Mouse (Mus musculus) liver, embryonic 15.5 days (tissue): ENCODE measurements around the gene Foxp1. TPM values are rescaled to one million over a fixed set of nuclear protein-coding genes. Genes with fewer than 3 reads are reported as not detected.

ENCODE experiments used
- ATAC-seq: fragments of 200-750 bp; cut with Nextera tagmentation; 2 replicates; pipeline ENCODE4 v1.8.0; 2017; ENCODE audit warnings: moderate number of reproducible peaks, mild to moderate bottlenecking, moderate library complexity; ENCODE audit not compliant: insufficient read depth
- H3K27ac ChIP-seq: fragments of 300-500 bp; sonication (generic); replicated peaks from 2 replicates; pipeline ENCODE4 v1.5.1; 2015; ENCODE audit warnings: mild to moderate bottlenecking, inconsistent platforms
- H3K27me3 ChIP-seq: fragments of 300-500 bp; sonication (generic); 2 replicates; pipeline ENCODE4 v1.6.1; 2015; ENCODE audit warnings: mild to moderate bottlenecking, inconsistent platforms
- H3K36me3 ChIP-seq: fragments of 300-500 bp; sonication (generic); replicated peaks from 2 replicates; pipeline ENCODE4 v1.6.1; 2015; ENCODE audit warnings: moderate library complexity, mild to moderate bottlenecking, inconsistent platforms
- H3K4me1 ChIP-seq: fragments of 300-500 bp; sonication (generic); replicated peaks from 2 replicates; pipeline ENCODE4 v1.6.1; 2015; ENCODE audit warnings: inconsistent platforms
- H3K4me2 ChIP-seq: fragments of 300-500 bp; sonication (generic); 2 replicates; pipeline ENCODE4 v1.6.1; 2015; ENCODE audit warnings: moderate library complexity, mild to moderate bottlenecking, inconsistent platforms
- H3K4me3 ChIP-seq: fragments of 300-500 bp; sonication (generic); replicated peaks from 2 replicates; pipeline ENCODE4 v1.5.1; 2015; ENCODE audit warnings: mild to moderate bottlenecking, inconsistent platforms
- H3K9ac ChIP-seq: fragments of 300-500 bp; sonication (generic); 2 replicates; pipeline ENCODE4 v1.6.1; 2015; ENCODE audit warnings: moderate library complexity, mild to moderate bottlenecking, inconsistent platforms
- H3K9me3 ChIP-seq: fragments of 300-500 bp; sonication (generic); replicated peaks from 2 replicates; pipeline ENCODE4 v1.6.1; 2016; ENCODE audit warnings: inconsistent platforms
- WGBS: fragments of 180-500 bp; shearing (Covaris S2); methylation state at CpG from one replicate; pipeline ENCODE4 v1.1.7; 2015; ENCODE audit warnings: mixed read lengths; ENCODE audit not compliant: insufficient replicate concordance; 5-methylcytosine and 5-hydroxymethylcytosine counted together
- polyA plus RNA-seq: library from polyadenylated mRNA; unstranded; fragments of >200 nt; fragmentation: Nextera tagmentation; extraction: Ambion mirVana; gene quantifications from 2 replicates; pipeline ENCODE4 v1.2.1, GENCODE M21; 2015

Gene Foxp1
- polyA plus RNA-seq, 1 experiment from 2014 or later, result 15.2 TPM

DNA sequence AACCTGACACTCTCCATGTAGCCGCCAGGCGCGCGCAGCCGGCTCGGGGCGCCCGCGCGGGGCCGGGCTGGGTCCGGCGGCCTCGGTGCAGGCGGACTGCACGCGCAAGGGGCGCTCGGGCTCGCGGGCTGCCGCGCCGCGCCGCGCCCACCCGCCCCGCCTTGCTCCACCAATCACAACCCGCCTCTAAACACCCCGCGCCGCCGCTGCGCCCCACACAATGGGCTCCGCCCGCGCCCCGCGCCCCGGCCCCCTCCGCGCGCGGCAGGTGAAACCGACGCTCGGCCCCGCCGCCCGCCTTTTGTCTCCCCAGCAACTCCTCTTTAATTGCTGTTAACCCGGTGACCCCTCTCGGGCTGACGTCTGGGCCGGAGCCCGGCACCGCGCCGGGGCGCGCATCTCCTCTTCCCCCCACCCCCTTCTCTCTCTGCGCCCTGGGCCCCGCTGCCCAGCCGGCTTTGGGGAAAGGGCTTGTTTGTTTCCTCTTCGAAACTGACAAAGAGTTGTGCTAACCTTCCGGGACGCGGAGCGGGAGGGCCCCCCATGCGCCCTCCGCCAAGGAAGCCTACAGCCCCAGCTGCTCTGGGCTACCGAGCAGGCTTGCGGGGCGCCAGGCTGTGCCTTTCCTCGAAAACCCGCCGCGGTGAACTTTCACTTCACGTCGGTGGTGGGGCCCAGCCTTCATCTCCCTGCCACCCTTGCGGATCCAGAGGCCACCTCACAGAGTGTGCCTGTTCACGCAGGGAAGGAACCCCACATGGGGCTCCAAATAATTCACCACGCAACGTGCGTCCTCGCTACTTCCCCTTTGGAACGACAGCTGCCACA, 494.1 kb downstream of the Foxp1 start:
- Histone ChIP-seq H3K4me3 (peak overlapping the region; percentile 63), H3K36me3 (no peaks in the 10 kb centered on the region), H3K9me3 (no peaks in the 10 kb centered on the region), H3K4me1 (peaks cover 54% of the 10 kb centered on the region), H3K27ac (peak overlapping the region; percentile 64), H3K27me3 (peaks cover 22% of the 10 kb centered on the region), H3K4me2 (peak overlapping the region; percentile 78), H3K9ac (peak overlapping the region; percentile 56)
- peak; percentile 69 for ATAC-seq
- WGBS, result under 1% methylated on average over 81 of the region's 87 CpGs

DNA sequence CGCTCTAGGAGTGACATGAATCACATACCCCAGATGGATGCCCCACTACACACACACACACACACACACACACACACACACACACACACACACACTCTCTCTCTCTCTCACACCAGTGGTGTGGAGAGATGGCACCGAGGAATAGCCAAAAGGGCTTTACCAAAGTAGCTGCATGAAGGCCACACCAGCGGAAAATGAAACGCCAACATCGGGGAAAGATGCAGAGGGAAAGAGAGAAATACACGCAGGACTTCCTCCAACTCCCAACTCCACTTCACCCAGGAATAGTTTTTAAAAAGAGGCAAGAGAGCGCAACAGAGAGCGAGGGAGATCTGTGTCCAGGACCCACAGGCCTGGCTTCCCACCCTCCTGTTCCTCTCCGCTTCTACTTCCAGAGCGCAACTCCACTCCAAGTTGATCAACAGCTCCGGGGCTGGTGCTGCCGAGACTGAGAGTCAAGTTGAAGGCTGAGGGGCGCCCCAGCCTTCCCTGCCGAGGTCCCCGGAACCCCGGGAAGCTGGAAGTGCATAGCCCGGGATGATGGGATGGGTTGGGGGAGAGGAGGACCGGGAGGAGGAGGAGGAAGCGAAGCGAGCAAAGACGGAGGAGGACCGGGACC, 494.9 kb downstream of the Foxp1 start:
- Histone ChIP-seq H3K36me3 (no peaks in the 10 kb centered on the region), H3K27me3 (peaks cover 22% of the 10 kb centered on the region), H3K9me3 (no peaks in the 10 kb centered on the region), H3K4me3 (peak overlapping the region; percentile 63), H3K4me2 (peak overlapping the region; percentile 78), H3K4me1 (peaks cover 49% of the 10 kb centered on the region), H3K9ac (peak overlapping the region; percentile 56), H3K27ac (peak overlapping the region; percentile 62)
- 1% methylated on average over 22 of the region's 22 CpGs for WGBS
- ATAC-seq, result peak; percentile 33

DNA sequence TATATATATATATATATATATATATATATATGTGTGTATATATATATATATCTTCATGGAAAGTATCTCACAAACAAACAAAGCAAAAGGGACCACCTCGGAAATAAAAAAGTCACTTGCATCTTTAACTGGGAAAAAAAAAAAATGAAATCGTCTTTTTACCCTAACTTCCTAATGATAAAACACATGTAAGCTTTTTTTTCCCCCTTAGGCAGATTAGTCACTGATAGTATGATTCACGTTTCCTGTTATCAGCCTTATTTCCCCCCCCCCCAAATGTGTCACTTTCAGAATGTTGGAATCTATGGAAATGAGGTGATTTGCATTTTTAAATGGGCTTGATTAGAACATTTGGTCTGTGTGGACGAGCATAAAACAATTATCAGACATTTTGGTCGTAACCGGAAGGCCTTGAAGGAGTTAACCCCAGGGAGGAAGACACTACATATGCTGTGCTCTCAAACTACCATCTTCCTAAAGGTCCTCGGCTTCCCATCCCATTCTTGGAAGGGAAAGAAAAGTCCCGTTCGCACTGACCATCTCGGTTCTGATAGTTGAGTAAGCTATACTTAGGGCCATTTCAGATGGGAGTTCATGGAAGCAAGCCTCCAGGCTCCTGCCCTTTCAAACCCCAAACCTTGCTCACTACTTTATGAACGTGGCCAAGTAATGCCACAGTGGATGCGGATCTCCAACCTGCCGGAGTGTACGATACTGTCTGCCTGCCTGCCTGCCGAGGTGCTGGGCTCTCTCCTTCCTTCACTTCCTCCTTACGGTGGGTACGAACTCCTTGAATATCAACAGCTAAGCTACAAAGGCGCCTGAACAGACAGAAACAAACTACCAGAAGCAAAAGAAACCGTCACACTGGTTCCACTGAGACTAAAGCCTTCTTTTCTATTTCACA, 495.6 kb downstream of the Foxp1 start:
- H3K4me3 ChIP-seq, result peak overlapping the region; percentile 63
- ATAC-seq, result no peak
- WGBS, result 7% methylated on average over 19 of the region's 19 CpGs
- no peaks in the 10 kb centered on the region for H3K36me3 ChIP-seq
- no peaks in the 10 kb centered on the region for H3K9me3 ChIP-seq
- no peak overlapping the region for H3K9ac ChIP-seq
- peaks cover 47% of the 10 kb centered on the region for H3K4me1 ChIP-seq
- H3K4me2 ChIP-seq, result peak overlapping the region; percentile 78
- H3K27ac ChIP-seq, result no peak overlapping the region; the same call in 1 of the 2 replicates
- H3K27me3 ChIP-seq, result peaks cover 22% of the 10 kb centered on the region

DNA sequence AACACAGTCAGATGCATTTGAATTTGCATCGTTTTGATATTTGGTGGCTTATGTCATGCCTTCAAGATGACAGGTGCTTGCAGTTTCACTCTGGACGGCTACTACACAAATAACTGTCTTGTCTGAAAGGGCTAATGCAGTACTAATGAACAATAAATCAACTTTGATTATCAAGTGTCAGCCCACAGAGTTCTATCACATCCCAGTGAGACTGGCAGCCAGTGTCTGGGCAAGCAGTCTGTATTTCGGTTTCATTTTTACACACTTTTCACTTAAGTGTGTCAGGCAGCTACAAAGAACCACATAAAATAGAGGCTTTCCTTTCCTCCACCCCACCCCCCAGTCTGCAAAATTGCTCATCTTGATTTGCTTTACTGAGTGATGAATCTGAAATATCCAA, 496.5 kb downstream of the Foxp1 start:
- Histone ChIP-seq H3K9me3 (no peaks in the 10 kb centered on the region), H3K36me3 (no peaks in the 10 kb centered on the region), H3K9ac (no peak overlapping the region), H3K27me3 (peaks cover 22% of the 10 kb centered on the region), H3K4me2 (peak overlapping the region; percentile 45), H3K27ac (no peak overlapping the region), H3K4me3 (peak overlapping the region; percentile 14), H3K4me1 (peaks cover 47% of the 10 kb centered on the region)
- 21% methylated on average over 3 of the region's 3 CpGs for WGBS
- no peak for ATAC-seq

DNA sequence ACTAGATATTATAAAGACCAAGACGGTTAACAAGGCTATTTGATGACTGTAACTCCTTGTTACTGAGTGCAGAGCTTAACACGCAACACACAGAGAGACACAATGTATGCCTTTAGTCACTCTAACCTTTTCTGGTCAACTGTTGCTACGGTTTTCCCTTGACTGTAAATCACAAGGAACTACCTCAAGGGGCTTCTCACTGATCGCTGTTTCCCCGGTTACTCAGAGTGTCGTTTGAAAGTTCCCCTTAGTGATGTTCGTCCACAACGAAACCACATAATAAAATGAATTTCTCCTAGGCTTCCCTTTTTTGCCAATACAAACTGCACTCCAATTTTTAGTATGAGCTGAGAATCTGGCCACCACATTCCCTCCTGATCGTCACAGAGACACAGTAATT, 497.9 kb downstream of the Foxp1 start:
- H3K4me2 ChIP-seq, result no peak overlapping the region

DNA sequence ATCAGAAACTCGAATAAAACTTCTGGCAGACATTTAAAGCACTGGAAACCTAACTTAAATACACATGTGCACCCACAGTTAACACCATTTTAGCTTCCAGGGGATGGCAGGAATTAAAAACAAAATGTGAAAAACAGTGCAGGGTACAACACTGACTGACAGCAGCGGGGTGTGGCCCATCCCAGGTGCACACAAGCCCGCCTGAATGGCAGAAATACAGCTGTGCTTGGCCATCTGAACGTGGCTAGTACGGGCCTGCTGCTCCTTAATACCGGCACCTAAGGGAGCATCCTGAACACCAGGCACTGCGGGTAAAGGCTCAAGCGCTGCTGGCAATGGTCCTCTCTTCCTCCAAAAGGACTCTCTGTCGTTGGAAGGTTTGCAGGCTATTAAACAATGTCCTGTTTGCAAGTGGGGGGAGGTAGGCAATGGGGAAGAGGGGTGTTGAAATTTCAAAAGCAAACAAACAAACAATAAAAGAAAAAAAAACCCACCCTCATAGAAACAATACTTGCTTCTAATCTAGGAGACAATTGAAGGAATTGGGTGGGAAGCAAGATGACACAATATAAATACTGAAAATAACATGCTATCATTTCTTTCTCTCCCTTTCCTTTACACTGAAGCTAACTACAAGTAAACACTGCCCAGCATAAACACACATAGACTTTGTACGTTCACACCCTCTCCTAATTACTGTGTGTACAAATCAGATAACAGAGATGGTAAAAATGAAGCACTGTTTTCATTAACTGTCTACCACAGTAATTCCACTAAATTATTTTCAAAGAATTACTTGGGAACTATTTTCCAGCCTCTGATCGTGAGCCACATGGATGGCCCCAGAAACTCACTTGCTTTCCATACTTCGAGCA, 501.7 kb downstream of the Foxp1 start:
- no peaks in the 10 kb centered on the region for H3K9me3 ChIP-seq
- H3K27me3 ChIP-seq, result no peaks in the 10 kb centered on the region
- no peak overlapping the region for H3K9ac ChIP-seq
- ATAC-seq, result no peak
- no peak overlapping the region; the same call in 1 of the 2 replicates for H3K27ac ChIP-seq
- WGBS, result 48% methylated on average over 12 of the region's 12 CpGs
- H3K4me1 ChIP-seq, result peaks cover 26% of the 10 kb centered on the region
- no peak overlapping the region for H3K4me2 ChIP-seq
- H3K4me3 ChIP-seq, result no peak overlapping the region
- H3K36me3 ChIP-seq, result peaks cover 7% of the 10 kb centered on the region; the same call in 1 of the 2 replicates

More for the DNA sequence above, 497.9 kb downstream of the Foxp1 start:
- H3K9me3 ChIP-seq, result no peaks in the 10 kb centered on the region
- no peaks in the 10 kb centered on the region for H3K36me3 ChIP-seq
- WGBS, result 27% methylated on average over 9 of the region's 9 CpGs
- ATAC-seq, result no peak
- H3K4me3 ChIP-seq, result no peak overlapping the region
- peaks cover 40% of the 10 kb centered on the region for H3K4me1 ChIP-seq
- no peak overlapping the region for H3K27ac ChIP-seq
- no peak overlapping the region for H3K9ac ChIP-seq
- peaks cover 22% of the 10 kb centered on the region for H3K27me3 ChIP-seq

DNA sequence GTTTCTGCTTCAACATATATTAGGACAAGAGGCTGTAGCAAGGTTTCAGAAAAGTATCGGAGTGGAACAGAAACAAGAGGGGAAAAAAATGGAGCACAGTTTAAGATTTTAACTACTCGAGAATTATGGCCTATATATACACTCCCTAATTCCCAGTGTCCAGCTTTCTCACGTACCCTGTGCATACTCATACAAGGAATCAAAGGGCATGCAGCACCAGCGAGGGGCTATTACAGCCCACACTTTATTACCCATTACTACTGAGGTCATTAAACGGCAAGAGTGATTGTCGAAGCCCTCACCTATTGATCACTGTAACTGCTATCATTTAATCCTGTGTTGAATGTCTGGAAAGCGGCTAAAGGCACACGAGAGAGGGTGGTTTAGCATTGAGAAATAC, 502.8 kb downstream of the Foxp1 start:
- Histone ChIP-seq H3K27me3 (no peaks in the 10 kb centered on the region), H3K4me1 (peaks cover 16% of the 10 kb centered on the region; the same call in 1 of the 2 replicates), H3K27ac (no peak overlapping the region), H3K9me3 (no peaks in the 10 kb centered on the region), H3K36me3 (peaks cover 12% of the 10 kb centered on the region), H3K9ac (no peak overlapping the region), H3K4me3 (no peak overlapping the region), H3K4me2 (no peak overlapping the region)
- ATAC-seq, result no peak
- WGBS, result 67% methylated on average over 8 of the region's 8 CpGs

DNA sequence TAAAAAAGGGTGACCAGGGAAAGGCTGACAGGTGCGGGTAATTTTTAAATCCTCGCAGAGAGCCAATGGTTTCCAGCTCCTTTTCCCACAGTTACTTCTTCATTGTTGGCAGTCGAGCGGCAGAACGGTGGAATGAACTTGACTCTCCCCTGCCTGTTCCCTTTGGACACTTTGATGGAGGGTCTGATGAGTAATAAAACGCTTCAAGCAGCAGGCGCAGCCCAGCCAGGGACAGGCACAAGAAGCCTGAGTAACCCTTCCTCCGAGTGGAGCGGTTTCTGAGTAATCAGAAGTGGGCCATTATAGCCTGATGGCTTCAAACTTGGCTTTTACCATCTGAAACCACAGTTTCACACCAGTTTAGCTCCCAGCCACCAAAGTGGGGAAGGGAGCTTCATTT, 503.3 kb downstream of the Foxp1 start:
- H3K4me1 ChIP-seq, result peaks cover 12% of the 10 kb centered on the region
- H3K4me2 ChIP-seq, result no peak overlapping the region
- no peak overlapping the region for H3K4me3 ChIP-seq
- no peaks in the 10 kb centered on the region for H3K9me3 ChIP-seq
- H3K27ac ChIP-seq, result no peak overlapping the region
- no peaks in the 10 kb centered on the region for H3K27me3 ChIP-seq
- 77% methylated on average over 9 of the region's 9 CpGs for WGBS
- H3K9ac ChIP-seq, result no peak overlapping the region
- H3K36me3 ChIP-seq, result peaks cover 12% of the 10 kb centered on the region
- ATAC-seq, result no peak

DNA sequence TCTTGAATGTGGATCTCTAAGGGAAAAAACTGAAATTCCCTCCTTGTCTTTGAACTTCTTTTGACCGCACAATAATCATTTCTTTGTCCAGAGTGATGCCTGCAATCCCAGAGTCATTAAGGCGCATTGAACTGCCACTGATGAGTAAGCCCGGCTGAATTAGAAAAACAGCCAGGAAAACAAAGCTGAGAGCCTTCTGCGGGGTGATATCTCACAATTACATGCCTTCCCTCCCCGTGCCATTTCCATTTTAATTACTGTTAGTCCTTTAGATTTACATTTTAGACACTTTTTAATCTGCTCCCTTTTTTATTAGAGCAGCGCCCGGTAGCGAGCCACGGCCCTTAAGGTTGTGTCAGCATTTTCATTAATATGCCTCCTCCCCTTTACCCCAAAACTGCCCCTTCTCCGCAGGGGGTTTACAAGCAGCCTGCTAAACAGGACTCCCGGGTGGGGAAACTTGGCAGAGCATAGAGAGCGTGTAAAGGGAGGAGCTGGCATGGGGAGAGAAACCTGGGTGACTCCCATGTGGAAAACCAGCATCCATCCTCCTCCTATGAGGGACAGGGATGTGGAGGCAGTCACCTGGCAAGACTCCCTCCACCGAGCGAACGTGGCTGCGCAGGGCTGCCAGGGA, 508.5 kb downstream of the Foxp1 start:
- peaks cover 22% of the 10 kb centered on the region for H3K36me3 ChIP-seq
- H3K4me2 ChIP-seq, result no peak overlapping the region
- ATAC-seq, result no peak
- H3K4me3 ChIP-seq, result no peak overlapping the region
- no peaks in the 10 kb centered on the region for H3K9me3 ChIP-seq
- no peaks in the 10 kb centered on the region for H3K27me3 ChIP-seq
- no peak overlapping the region for H3K27ac ChIP-seq
- H3K4me1 ChIP-seq, result peaks cover 18% of the 10 kb centered on the region
- H3K9ac ChIP-seq, result no peak overlapping the region
- WGBS, result 70% methylated on average over 16 of the region's 16 CpGs
